8 mouse cellular contexts compared by ENCODE assay signal in the genomic region with DNA sequence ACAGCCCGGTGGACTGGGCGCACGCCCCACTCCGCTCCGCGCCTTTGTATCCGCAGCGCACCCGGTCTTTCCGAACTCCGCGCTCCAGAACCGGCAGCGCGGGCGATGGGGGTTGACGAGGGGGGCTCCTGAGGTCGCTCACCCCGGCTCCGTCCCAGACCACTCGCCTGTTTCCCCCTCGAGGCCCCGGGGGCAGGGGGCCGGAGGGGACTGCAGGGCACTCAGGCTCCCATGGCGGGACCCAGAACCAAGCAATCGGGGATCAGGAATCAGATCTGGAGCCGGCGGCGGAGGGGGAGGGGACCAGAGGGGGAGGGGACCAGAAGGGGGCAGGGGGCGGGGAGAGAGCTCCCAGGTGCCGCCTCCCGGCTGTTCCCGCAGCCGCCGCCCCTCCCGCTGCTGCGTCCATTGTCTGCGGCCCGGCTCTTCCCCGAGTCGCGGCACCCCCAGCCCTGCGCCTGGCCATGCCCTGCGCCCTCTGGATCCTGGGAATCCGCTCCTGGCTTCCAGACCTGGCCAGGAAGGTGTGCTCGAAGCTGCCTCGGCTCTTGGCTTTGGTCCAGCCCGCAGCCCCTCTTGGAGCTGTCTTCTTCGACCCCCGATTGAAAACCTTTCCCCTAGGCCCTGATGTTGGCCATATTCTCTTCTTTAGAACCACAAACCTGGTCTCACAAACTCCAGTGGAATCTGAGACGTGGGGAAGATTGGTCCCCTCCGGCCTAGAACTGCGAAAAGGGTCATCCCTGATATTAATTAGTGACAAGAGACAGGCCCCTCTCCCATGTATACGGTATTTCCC. TPM values are rescaled to one million over a fixed set of nuclear protein-coding genes. Genes with fewer than 3 reads are reported as not detected.
DNase-seq lines count a peak whose midpoint lies in the region; ATAC-seq and TF ChIP-seq lines count a peak whose summit lies in the region.

No protein-coding gene starts in this region.

- no peaks in the 10 kb centered on the region for H3K27me3 ChIP-seq in hindbrain, embryonic 16.5 days (replicated peaks; ENCODE audit: control insufficient read depth, insufficient read depth, low read length)

- under 1% methylated on average over 52 of the region's 54 CpGs for WGBS in hindbrain, embryonic 16.5 days

- peak overlapping the region; percentile 70 for H3K4me2 ChIP-seq in hindbrain, embryonic 16.5 days (ENCODE audit: low read length)

- peak; percentile 85 for ATAC-seq in hindbrain, embryonic 16.5 days

- intact Hi-C loops in gastrocnemius, adult 2 months (cut with DNase I) = no loop called here

- H3K36me3 ChIP-seq in hindbrain, embryonic 16.5 days (ENCODE audit: control insufficient read depth, insufficient read depth, low read length) = no peaks in the 10 kb centered on the region

- H3K4me1 ChIP-seq in hindbrain, embryonic 16.5 days (ENCODE audit: control insufficient read depth, insufficient read depth, low read depth, low read length) = peaks cover 47% of the 10 kb centered on the region

- H3K9ac ChIP-seq in hindbrain, embryonic 16.5 days (ENCODE audit: low read depth, low read length) = peak overlapping the region; percentile 93

- peak overlapping the region; percentile 82 for H3K27ac ChIP-seq in gastrocnemius, adult 2 months
- H3K27ac ChIP-seq in hindbrain, embryonic 16.5 days (ENCODE audit: low read depth, low read length) = peak overlapping the region; percentile 96

- DNase-seq in WW6 (ENCODE audit: low read depth, low spot score) = peak; percentile 65
- peak; percentile 95 to 98 for DNase-seq in cerebellum, postnatal 25 days
- peak; percentile 89 for DNase-seq in gastrocnemius, adult 2 months
- peak; percentile 66 for DNase-seq in left cerebral cortex, adult 11 months (ENCODE audit: low spot score)
- DNase-seq in lung, postnatal 36 days = peak; percentile 88
- DNase-seq in retina, postnatal 1 day = peak; percentile 94
- peak; percentile 97 for DNase-seq in thymus, postnatal 4 days

- 0 out of 2 replicates have a peak, but pooled peaks have one; percentile 9 for TF ChIP-seq CTCF in gastrocnemius, adult 2 months (IDR thresholded peaks at IDR 0.05)

- H3K9me3 ChIP-seq in hindbrain, embryonic 16.5 days (ENCODE audit: control insufficient read depth, low read length) = no peaks in the 10 kb centered on the region

- peak overlapping the region; percentile 73 for H3K4me3 ChIP-seq in gastrocnemius, adult 2 months
- peak overlapping the region; percentile 82 for H3K4me3 ChIP-seq in hindbrain, embryonic 16.5 days (ENCODE audit: low read length)

RNA-seq across cellular contexts. Expression of gene Vangl2, which starts 1.0 kb away (rescaled TPM):
- under 1 TPM; 0.47 to 0.54 TPM for total RNA-seq in gastrocnemius, adult 2 months (2021)
- polyA plus RNA-seq in hindbrain, embryonic 16.5 days (2015; fragmentation: Nextera tagmentation; extraction: Ambion mirVana) = 39.9 and 50.1 TPM in 2 replicates

RNA-seq across cellular contexts. Expression of gene Nhlh1, which starts 30.2 kb away (rescaled TPM):
- total RNA-seq in gastrocnemius, adult 2 months (2021) = not detected
- polyA plus RNA-seq in hindbrain, embryonic 16.5 days (2015; fragmentation: Nextera tagmentation; extraction: Ambion mirVana) = 2.6 and 3.2 TPM in 2 replicates

RNA-seq across cellular contexts. Expression of gene Copa, which starts 55.1 kb away (rescaled TPM):
- 10 to 100 TPM; 88.3 to 90.9 TPM for total RNA-seq in gastrocnemius, adult 2 months (2021)
- 181 and 214 TPM in 2 replicates for polyA plus RNA-seq in hindbrain, embryonic 16.5 days (2015; fragmentation: Nextera tagmentation; extraction: Ambion mirVana)

RNA-seq across cellular contexts. Expression of gene Ncstn, which starts 55.4 kb away (rescaled TPM):
- 10 to 100 TPM; 27.1 to 31.9 TPM for total RNA-seq in gastrocnemius, adult 2 months (2021)
- polyA plus RNA-seq in hindbrain, embryonic 16.5 days (2015; fragmentation: Nextera tagmentation; extraction: Ambion mirVana) = 110 and 121 TPM in 2 replicates

Comparison
In these comparisons a context has a peak if more than half of its experiments do, and no peak if none do; other contexts are left out.
1. Peak in every context shown above with its lines: DNase-seq, ATAC-seq, H3K4me3 ChIP-seq and H3K27ac ChIP-seq.